Comparison of ENCODE assay signal across 25 mouse cellular contexts in the genomic region with DNA sequence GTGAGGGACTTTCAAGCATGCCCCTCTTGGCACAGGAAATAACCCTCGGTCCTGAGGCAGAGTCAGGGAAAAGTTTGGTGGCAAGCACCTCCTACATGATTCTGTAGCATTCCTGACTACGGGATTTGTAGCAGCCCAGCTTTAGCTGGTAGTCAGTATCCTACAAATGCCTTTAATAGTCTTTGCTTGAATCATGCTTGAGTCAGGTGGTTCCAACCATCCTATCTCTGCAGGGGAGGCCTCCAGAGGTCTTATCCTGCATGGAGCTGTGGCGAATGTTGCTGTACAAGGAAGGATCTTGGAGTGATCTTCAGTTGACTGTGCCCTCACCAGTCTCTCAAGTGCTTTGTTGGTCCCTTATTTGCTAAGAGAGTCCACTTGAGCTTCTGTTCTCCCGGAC. TPM values are rescaled to one million over a fixed set of nuclear protein-coding genes. Genes with fewer than 3 reads are reported as not detected.
DNase-seq lines count a peak whose midpoint lies in the region; ATAC-seq and TF ChIP-seq lines count a peak whose summit lies in the region.
"Had no signal": no experiment of that assay in that cellular context is flagged by ENCODE, and none has a peak within 500 bp of the region (broad histone marks: within the 10 kb centered on the region; RNA-seq: fewer than 3 reads in every experiment).

No protein-coding gene starts in this region.

- DNase-seq in kidney, adult 2 months = no peak
- DNase-seq in NIH3T3 (ENCODE audit: low read depth) = peak; percentile 38
- no peak for DNase-seq in hindbrain, postnatal 0 days (ENCODE audit: low spot score)
- DNase-seq in adrenal gland, postnatal 36 days = no peak
- DNase-seq: adrenal gland, adult 2 months; adrenal gland, postnatal 14 days; cerebellum, adult 18-20 months; cerebellum, adult 9-10 months; cerebellum, postnatal 14 days; gastrocnemius, postnatal 10 days; gastrocnemius, postnatal 36 days; heart, postnatal 36 days had no signal

- no peak for ATAC-seq in kidney, embryonic 14.5 days (ENCODE audit: low FRiP score, low TSS enrichment)
- no peak for ATAC-seq in hindbrain, postnatal 0 days
- ATAC-seq: forebrain, embryonic 13.5 days; forebrain, embryonic 16.5 days; hindbrain, embryonic 16.5 days; inflammation-experienced regulatory T-cells, adult 6 months; intestine, embryonic 16.5 days had no signal

- H3K4me1 ChIP-seq in kidney, adult 2 months (ENCODE audit: control insufficient read depth, insufficient read depth, low read length) = peaks cover 33% of the 10 kb centered on the region
- H3K4me1 ChIP-seq in kidney, embryonic 14.5 days (ENCODE audit: control insufficient read depth, insufficient read depth, low read length) = 0 out of 2 replicates have a peak, but pooled peaks cover 4% of the 10 kb centered on the region
- H3K4me1 ChIP-seq in embryonic fibroblast, embryonic 13.5 days (ENCODE audit: control insufficient read depth, insufficient read depth, low read length) = peaks cover 17% of the 10 kb centered on the region
- H3K4me1 ChIP-seq in hindbrain, postnatal 0 days (ENCODE audit: insufficient read depth, low read length) = no peaks in the 10 kb centered on the region
- H3K4me1 ChIP-seq: embryonic facial prominence, embryonic 12.5 days; forebrain, embryonic 13.5 days; hindbrain, embryonic 13.5 days had no signal

- H3K27ac ChIP-seq in kidney, adult 2 months (ENCODE audit: insufficient read depth, low read depth, low read length) = peak overlapping the region; percentile 16; the same call in 1 of the 2 replicates
- no peak overlapping the region for H3K27ac ChIP-seq in kidney, embryonic 14.5 days (ENCODE audit: low read depth, low read length)
- peak overlapping the region; percentile 100 for H3K27ac ChIP-seq in embryonic fibroblast, embryonic 13.5 days (ENCODE audit: insufficient read depth, low read length)
- H3K27ac ChIP-seq in hindbrain, postnatal 0 days = no peak overlapping the region
- H3K27ac ChIP-seq: embryonic facial prominence, embryonic 12.5 days; forebrain, embryonic 10.5 days; forebrain, embryonic 13.5 days; hindbrain, embryonic 10.5 days; hindbrain, embryonic 13.5 days had no signal

- H3K4me2 ChIP-seq in kidney, embryonic 14.5 days (replicated peaks; ENCODE audit: low read depth, low read length) = no peak overlapping the region
- no peak overlapping the region for H3K4me2 ChIP-seq in hindbrain, postnatal 0 days (ENCODE audit: low read depth, low read length)
- H3K4me2 ChIP-seq: embryonic facial prominence, embryonic 12.5 days; forebrain, embryonic 13.5 days; heart, embryonic 11.5 days; hindbrain, embryonic 13.5 days had no signal

- no peak overlapping the region for H3K4me3 ChIP-seq in kidney, adult 2 months (ENCODE audit: insufficient read depth, low read depth, low read length)
- no peak overlapping the region for H3K4me3 ChIP-seq in kidney, embryonic 14.5 days (ENCODE audit: low read length)
- H3K4me3 ChIP-seq in embryonic fibroblast, embryonic 13.5 days (ENCODE audit: insufficient read depth, low read length) = no peak overlapping the region
- no peak overlapping the region for H3K4me3 ChIP-seq in hindbrain, postnatal 0 days (ENCODE audit: low read length)
- H3K4me3 ChIP-seq: embryonic facial prominence, embryonic 12.5 days; forebrain, embryonic 10.5 days; forebrain, embryonic 13.5 days; hindbrain, embryonic 10.5 days; hindbrain, embryonic 13.5 days had no signal

- no peaks in the 10 kb centered on the region for H3K27me3 ChIP-seq in kidney, adult 2 months (replicated peaks; ENCODE audit: control insufficient read depth, insufficient read depth, low read length)
- no peaks in the 10 kb centered on the region for H3K27me3 ChIP-seq in kidney, embryonic 14.5 days (ENCODE audit: control insufficient read depth, insufficient read depth, low read length)
- no peaks in the 10 kb centered on the region for H3K27me3 ChIP-seq in hindbrain, postnatal 0 days (ENCODE audit: insufficient read depth, low read length)
- H3K27me3 ChIP-seq: embryonic facial prominence, embryonic 12.5 days; forebrain, embryonic 13.5 days; hindbrain, embryonic 13.5 days had no signal

- TF ChIP-seq POLR2A in kidney, adult 2 months (IDR thresholded peaks at IDR 0.05; ENCODE audit: low read depth, low read length) = no peak
- TF ChIP-seq POLR2A in embryonic fibroblast, embryonic 13.5 days (IDR thresholded peaks at IDR 0.05; ENCODE audit: low read depth, low read length) = no peak

- WGBS in kidney, adult 2 months = 66% methylated on average over 4 of the region's 4 CpGs
- 90% methylated on average over 4 of the region's 4 CpGs for WGBS in kidney, embryonic 14.5 days
- WGBS in hindbrain, postnatal 0 days = 89% methylated on average over 4 of the region's 4 CpGs

- H3K9ac ChIP-seq in kidney, embryonic 14.5 days (ENCODE audit: low read depth, low read length) = no peak overlapping the region
- H3K9ac ChIP-seq in hindbrain, postnatal 0 days (replicated peaks; ENCODE audit: low read length) = no peak overlapping the region
- H3K9ac ChIP-seq: embryonic facial prominence, embryonic 12.5 days; forebrain, embryonic 13.5 days; hindbrain, embryonic 13.5 days had no signal

- H3K36me3 ChIP-seq in kidney, adult 2 months (ENCODE audit: control insufficient read depth, insufficient read depth, low read length) = no peaks in the 10 kb centered on the region
- no peaks in the 10 kb centered on the region for H3K36me3 ChIP-seq in kidney, embryonic 14.5 days (ENCODE audit: control insufficient read depth, insufficient read depth, low read length)
- no peaks in the 10 kb centered on the region for H3K36me3 ChIP-seq in hindbrain, postnatal 0 days (ENCODE audit: insufficient read depth, low read length)
- H3K36me3 ChIP-seq: embryonic facial prominence, embryonic 12.5 days; forebrain, embryonic 10.5 days; hindbrain, embryonic 10.5 days; hindbrain, embryonic 13.5 days had no signal

- H3K9me3 ChIP-seq in kidney, embryonic 14.5 days (ENCODE audit: control insufficient read depth, low read length) = no peaks in the 10 kb centered on the region
- H3K9me3 ChIP-seq in hindbrain, postnatal 0 days (ENCODE audit: low read length) = no peaks in the 10 kb centered on the region
- H3K9me3 ChIP-seq: embryonic facial prominence, embryonic 12.5 days; forebrain, embryonic 10.5 days; forebrain, embryonic 13.5 days; hindbrain, embryonic 10.5 days; hindbrain, embryonic 13.5 days had no signal

- no peak for TF ChIP-seq CTCF in kidney, adult 2 months (conservative IDR thresholded peaks at IDR 0.05; ENCODE audit: insufficient read depth, insufficient read length, low read depth, low read length)
- no peak for TF ChIP-seq CTCF in embryonic fibroblast, embryonic 13.5 days (IDR thresholded peaks at IDR 0.05; ENCODE audit: borderline replicate concordance, insufficient read depth, low read length)
- TF ChIP-seq CTCF in hindbrain, postnatal 0 days (IDR thresholded peaks at IDR 0.05; ENCODE audit: low read depth) = no peak

RNA-seq across cellular contexts. Expression of a gene that starts 28.4 kb away (rescaled TPM):
- 311 and 327 TPM in 2 replicates for polyA plus RNA-seq in kidney, adult 2 months (2012; rRNA removed)
- 0.41 and 1.3 TPM in 2 replicates for polyA plus RNA-seq in kidney, embryonic 14.5 days (2014; fragmentation: Nextera tagmentation; extraction: Ambion mirVana)
- 36.3 and 51.2 TPM in 2 replicates for polyA plus RNA-seq in embryonic fibroblast, embryonic 13.5 days (2011; ENCODE audit: insufficient read length, low read depth, missing spikeins)
- 0.05 and 0.11 TPM in 2 replicates for total RNA-seq in hindbrain, postnatal 0 days (2014; rRNA removed)
- polyA plus RNA-seq in hindbrain, postnatal 0 days (2015; fragmentation: Nextera tagmentation; extraction: Ambion mirVana) = 0.30 and 0.34 TPM in 2 replicates
- under 1 TPM; 0.30 to 0.89 TPM for total RNA-seq in adrenal gland, postnatal 36 days (2021)
- total RNA-seq: granulocyte monocyte progenitor cell, adult 5-6 weeks had no signal
- polyA plus RNA-seq: forebrain, embryonic 16.5 days had no signal

Comparison
In these comparisons a context has a peak if more than half of its experiments do, and no peak if none do; other contexts are left out.
1. H3K27ac ChIP-seq: peak in kidney, adult 2 months (single experiment) and embryonic fibroblast, embryonic 13.5 days (single experiment); none in kidney, embryonic 14.5 days (single experiment) and hindbrain, postnatal 0 days (single experiment).
2. RNA of a gene that starts 28.4 kb away (polyA plus RNA-seq): 311 to 327 TPM in kidney, adult 2 months and 36.3 to 51.2 TPM in embryonic fibroblast, embryonic 13.5 days; 0.41 to 1.3 TPM in kidney, embryonic 14.5 days and 0.30 to 0.34 TPM in hindbrain, postnatal 0 days; every median in the first group is over 10 times any median in the second.